Mouse (Mus musculus): ENCODE results near the gene Axin2. TPM values are rescaled to one million over a fixed set of nuclear protein-coding genes. Genes with fewer than 3 reads are reported as not detected.

Gene Axin2
- total and polyA plus RNA-seq, 3 experiments: 14.2 to 29.9 (median 16.6) TPM

DNA sequence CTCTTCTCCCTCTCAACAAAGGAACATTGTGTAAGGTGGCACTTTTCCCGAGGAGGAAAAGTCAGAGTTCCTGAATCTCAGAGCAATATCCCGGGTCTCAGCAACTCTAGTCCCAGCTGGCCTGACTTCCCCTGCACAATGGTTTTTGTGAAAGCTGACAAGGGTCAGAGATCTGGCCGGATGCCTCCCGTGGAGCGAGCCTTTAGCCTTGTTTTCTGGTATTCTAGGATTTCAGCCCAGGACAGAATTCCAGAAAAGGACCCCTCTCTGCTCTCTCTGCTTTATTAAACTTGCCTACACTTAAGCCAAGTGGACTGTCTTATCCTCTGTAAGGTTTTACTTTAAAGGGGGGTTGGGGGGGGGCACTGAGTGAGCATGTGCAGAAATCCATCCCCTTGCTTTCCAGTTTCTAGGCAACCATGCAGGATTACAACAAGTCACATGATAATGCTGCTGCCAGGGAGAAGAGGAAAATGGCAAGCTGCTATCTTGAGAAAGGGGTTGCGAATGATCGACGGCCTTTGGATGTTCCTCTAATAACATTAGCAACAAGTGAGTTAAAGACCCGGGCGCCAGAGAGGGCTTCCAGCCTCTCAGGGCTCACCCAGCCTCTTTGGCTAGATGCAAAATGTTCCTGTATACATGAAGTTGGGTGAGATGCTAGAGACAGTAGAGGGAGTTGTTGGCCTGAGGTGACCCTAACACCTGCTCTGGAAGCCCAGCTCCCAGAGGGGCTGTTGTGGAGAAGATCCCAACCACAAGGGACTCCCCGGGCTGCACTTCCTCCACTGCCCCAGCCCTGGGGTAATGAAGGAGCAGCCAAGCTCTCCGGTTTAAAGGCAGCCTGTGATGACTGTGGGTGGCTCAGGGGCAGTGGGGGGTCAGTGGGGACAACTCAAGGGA is 2.5 kb upstream of the Axin2 start (continued):
- TF ChIP-seq MEF2A (IDR thresholded peaks at IDR 0.05; ENCODE audit: borderline replicate concordance, low read depth, low read length) (peak; percentile 88), POLR2AphosphoS2 (IDR thresholded peaks at IDR 0.05; ENCODE audit: low read depth, low read length) (no peak), UBTF (IDR thresholded peaks at IDR 0.05; ENCODE audit: low read depth, low read length) (no peak), TBP (conservative IDR thresholded peaks at IDR 0.05; ENCODE audit: low read depth, low read length) (no peak), MYC (IDR thresholded peaks at IDR 0.05; ENCODE audit: low read depth, low read length) (peak; percentile 49; the same call in 1 of the 2 replicates), MXI1 (IDR thresholded peaks at IDR 0.05; ENCODE audit: low read depth, low read length) (peak; percentile 68; the same call in 1 of the 2 replicates), IRF4 (IDR thresholded peaks at IDR 0.05; ENCODE audit: low read depth, low read length) (peak; percentile 87), RAD21 (IDR thresholded peaks at IDR 0.05; ENCODE audit: low read depth, low read length) (peak; percentile 55), ZC3H11A (IDR thresholded peaks at IDR 0.05; ENCODE audit: low read depth, low read length) (peak; percentile 6; the same call in 1 of the 2 replicates), SIN3A (IDR thresholded peaks at IDR 0.05; ENCODE audit: low read length) (peak; percentile 80), CHD2 (IDR thresholded peaks at IDR 0.05; ENCODE audit: low read length) (peak; percentile 62)

DNA sequence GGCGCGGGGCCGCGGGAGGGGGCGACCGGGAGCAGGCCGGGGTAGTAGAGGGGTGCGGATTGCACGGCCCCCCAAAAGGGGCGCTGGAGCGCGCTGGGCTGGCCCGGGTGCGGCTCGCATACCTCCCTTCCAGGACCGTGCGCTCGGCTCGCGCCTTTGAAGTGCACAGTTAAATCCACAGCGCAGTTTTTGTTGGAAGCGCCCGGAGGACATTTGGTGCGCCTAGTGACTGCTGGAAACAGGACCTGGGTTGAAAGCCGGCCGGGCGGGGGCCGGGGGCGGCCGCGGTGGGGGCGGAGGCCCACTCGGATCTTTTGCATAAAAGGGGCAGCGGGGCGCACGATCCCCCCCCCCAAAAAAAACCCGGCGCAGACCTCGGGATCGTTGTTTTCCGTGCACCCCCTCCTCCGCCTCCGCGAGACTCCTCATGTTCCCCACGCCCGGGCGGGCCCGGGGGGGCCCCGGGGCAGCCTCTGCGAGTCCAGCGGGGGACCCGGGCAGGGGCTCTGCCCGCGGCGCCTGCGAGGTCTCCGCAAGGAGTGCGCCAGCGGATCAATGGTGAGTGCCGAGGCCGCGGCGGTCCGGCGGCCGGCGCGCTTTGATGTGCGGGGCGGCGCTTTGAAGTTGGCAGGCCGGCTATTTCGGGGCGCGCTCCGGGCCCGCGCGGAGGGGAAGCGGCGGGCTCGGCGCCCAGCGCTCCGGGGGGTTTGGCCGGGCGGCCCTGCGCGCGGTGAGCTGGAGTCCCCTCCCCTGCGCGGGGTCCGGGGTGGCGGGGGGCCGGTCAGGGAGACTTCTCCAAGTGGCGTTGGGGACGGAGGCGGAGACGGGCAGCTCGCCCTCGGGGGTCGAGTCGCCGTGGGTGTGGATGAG is 722 bp downstream of the Axin2 start:
- H3K27ac ChIP-seq (ENCODE audit: insufficient read depth, low read depth): peak overlapping the region; percentile 5; the same call in 1 of the 2 replicates
- peak overlapping the region; percentile 79 to 96 (median 80) for H3K4me3 ChIP-seq (replicated peaks in 1 of 3; ENCODE audit: low read depth in 2 of 3, low read length in 2 of 3, poor library complexity in 1 of 3)
- dilution Hi-C loops (cut with MboI; ENCODE audit: extremely low pct_ligation_motif_present, extremely low pct_unique_long_range_greater_than_20kb, low sequenced_read_pairs) (no loop called here), in situ Hi-C loops (cut with MboI; ENCODE audit: low pct_ligation_motif_present, low pct_unique_long_range_greater_than_20kb, low sequenced_read_pairs) (loop anchor here (10.0 kb wide), 1 partner anchor 466 kb away; no protein-coding TSS in a partner anchor)
- no peaks in the 10 kb centered on the region for H3K27me3 ChIP-seq (replicated peaks)
- H3K4me1 ChIP-seq (ENCODE audit: control insufficient read depth in 1 of 2, insufficient read depth in 2 of 2): peaks cover 12 to 54% of the 10 kb centered on the region in 2 experiments
- DNase-seq (ENCODE audit: extremely low read depth): peak; percentile 74
- peak overlapping the region; percentile 75 for H3K4me2 ChIP-seq (ENCODE audit: insufficient read depth, low read depth, poor library complexity, severe bottlenecking)
- peak overlapping the region; percentile 67 for H3K9ac ChIP-seq (ENCODE audit: insufficient read depth, low read depth)
- H3K9me3 ChIP-seq (replicated peaks; ENCODE audit: low read length): peaks cover 14% of the 10 kb centered on the region
- H3K79me2 ChIP-seq (replicated peaks; ENCODE audit: control insufficient read depth, extremely low read depth, insufficient read depth, poor library complexity, severe bottlenecking): peaks cover 16% of the 10 kb centered on the region
- H3K36me3 ChIP-seq (replicated peaks in 1 of 2; ENCODE audit: control insufficient read depth in 1 of 2, insufficient read depth in 1 of 2, low read length in 1 of 2): peaks cover 0 to 19% of the 10 kb centered on the region in 2 experiments
- no peak for TF ChIP-seq JUND (conservative IDR thresholded peaks at IDR 0.05; ENCODE audit: low read depth, low read length)
- TF ChIP-seq TCF12 (IDR thresholded peaks at IDR 0.05; ENCODE audit: low read depth, low read length): peak; percentile 34; the same call in 1 of the 2 replicates
- TF ChIP-seq UBTF (IDR thresholded peaks at IDR 0.05; ENCODE audit: low read depth, low read length): peak; percentile 98
- TF ChIP-seq MEF2A (IDR thresholded peaks at IDR 0.05; ENCODE audit: borderline replicate concordance, low read depth, low read length): no peak
- TF ChIP-seq POLR2AphosphoS2 (IDR thresholded peaks at IDR 0.05; ENCODE audit: low read depth, low read length): no peak
- no peak for TF ChIP-seq CHD2 (IDR thresholded peaks at IDR 0.05; ENCODE audit: low read length)
- TF ChIP-seq CHD1 (IDR thresholded peaks at IDR 0.05; ENCODE audit: low read depth, low read length): no peak
- TF ChIP-seq HCFC1 (IDR thresholded peaks at IDR 0.05; ENCODE audit: low read depth, low read length): no peak
- no peak for TF ChIP-seq EP300 (IDR thresholded peaks at IDR 0.05; ENCODE audit: low read length)
- TF ChIP-seq MAZ (IDR thresholded peaks at IDR 0.05; ENCODE audit: low read depth, low read length): 0 out of 2 replicates have a peak, but pooled peaks have one; percentile 14
- no peak for TF ChIP-seq JUN (IDR thresholded peaks at IDR 0.05; ENCODE audit: insufficient read depth, low read depth, low read length)
- TF ChIP-seq CTCF (conservative IDR thresholded peaks at IDR 0.05 in 1 of 2, IDR thresholded peaks at IDR 0.05 in 1 of 2; ENCODE audit: low read depth in 2 of 2, low read length in 2 of 2): no peak
- TF ChIP-seq MXI1 (IDR thresholded peaks at IDR 0.05; ENCODE audit: low read depth, low read length): no peak; the same call in 1 of the 2 replicates
